Mouse (Mus musculus): ENCODE measurements around the gene Ifngr2.
"Not testable (repeated sequence)": the region's sequence is repeated elsewhere in the genome, so short reads cannot be mapped to it uniquely, and the experiment has no call there.

Ifngr2 gene

DNA sequence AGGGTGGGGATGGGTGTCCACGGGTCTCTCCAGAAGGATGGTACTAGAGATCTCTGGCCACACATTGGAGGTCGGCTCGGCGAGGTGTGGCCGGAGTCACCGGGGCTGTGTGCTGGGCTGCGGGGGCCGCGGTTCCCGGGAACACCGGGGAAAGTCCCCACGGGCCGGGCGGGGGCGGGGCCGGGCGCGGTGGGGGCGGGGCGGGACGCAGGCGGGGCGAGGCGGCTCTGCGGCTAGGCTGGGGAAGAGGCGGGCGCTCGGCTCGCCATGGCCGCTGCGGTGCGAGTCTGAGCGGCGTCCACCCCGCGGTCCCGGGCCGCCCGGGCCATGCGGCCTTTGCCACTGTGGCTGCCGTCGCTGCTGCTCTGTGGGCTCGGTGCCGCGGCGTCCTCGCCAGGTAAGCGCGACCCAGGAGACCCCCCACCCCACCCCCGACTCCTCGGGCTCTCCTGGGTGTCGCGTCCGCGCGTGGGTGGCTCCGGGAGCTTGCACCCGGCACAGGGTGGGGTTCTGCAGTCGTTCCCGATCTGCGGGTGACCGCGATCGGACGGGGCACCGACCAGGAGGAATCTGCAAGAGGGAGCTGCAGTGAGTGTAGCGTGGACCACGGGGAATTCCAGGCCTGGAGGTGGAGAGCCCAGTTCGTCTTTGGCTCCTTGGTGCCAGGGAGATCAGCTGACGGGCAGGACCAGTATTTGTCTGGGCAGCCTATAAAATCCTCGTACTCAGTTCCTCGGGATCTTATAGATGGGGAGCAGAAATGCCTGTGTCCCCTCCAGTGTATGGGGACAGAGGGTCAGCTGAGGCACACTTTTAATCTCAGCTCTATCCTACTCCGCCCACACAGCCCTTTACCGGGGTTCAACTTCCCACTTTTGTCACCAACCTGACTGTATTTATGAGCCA, at the start of gene Ifngr2:
Gene Ifngr2 (plus strand): TSS at position 237 of the 906 bp plus-strand sequence.
- peak; percentile 44 for DNase-seq (ENCODE audit: low read depth, low spot score)

DNA sequence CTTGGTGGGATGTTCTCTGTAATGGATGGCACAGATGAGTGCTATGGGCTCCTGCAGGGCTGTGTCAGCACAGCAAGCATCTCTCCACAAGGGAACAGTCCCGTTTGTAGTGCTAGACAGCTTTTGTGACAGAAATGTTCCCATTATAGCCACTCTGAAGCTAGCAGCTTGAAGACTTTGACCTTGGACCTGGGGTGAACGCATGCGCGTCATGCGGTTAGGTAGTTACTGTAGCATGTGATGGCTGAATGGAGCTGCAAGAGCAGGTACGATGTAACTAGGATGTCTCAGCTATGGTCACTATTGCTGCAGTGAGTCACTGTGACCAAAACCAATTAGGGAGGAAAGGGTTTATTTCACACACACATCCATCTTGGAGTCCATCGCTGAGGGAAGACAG, 48.8 kb upstream of the Ifngr2 start:
- DNase-seq (ENCODE audit: low read depth, low spot score), result no peak

DNA sequence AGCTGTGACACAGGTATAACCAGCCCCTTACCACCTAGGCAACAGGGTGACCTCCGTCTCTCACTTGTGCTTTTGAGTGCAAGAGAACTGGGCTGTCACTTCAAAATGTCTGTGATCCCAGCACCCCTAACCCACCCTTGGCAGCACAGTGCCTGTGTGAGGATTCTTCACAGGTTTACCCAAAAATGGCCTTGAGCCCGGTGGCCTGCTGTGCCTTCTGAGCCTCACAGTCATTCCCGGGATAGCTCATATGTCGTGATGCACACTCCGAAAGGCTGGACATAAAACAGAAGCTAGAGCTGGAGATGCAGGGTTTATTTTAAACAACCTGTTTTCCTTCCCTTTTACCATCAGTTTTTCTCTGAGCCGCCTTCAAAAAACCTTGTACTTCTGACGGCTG, 42.2 kb upstream of the Ifngr2 start:
- DNase-seq (ENCODE audit: low read depth, low spot score), result no peak

GRCm38 (mm10) chr16:91505116-91505601, 41.7 kb upstream of the Ifngr2 start:
- DNase-seq (ENCODE audit: low read depth, low spot score), result peak; percentile 81

GRCm38 (mm10) chr16:91506396-91506795, 40.5 kb upstream of the Ifngr2 start:
- DNase-seq (ENCODE audit: low read depth, low spot score), result no peak

DNA sequence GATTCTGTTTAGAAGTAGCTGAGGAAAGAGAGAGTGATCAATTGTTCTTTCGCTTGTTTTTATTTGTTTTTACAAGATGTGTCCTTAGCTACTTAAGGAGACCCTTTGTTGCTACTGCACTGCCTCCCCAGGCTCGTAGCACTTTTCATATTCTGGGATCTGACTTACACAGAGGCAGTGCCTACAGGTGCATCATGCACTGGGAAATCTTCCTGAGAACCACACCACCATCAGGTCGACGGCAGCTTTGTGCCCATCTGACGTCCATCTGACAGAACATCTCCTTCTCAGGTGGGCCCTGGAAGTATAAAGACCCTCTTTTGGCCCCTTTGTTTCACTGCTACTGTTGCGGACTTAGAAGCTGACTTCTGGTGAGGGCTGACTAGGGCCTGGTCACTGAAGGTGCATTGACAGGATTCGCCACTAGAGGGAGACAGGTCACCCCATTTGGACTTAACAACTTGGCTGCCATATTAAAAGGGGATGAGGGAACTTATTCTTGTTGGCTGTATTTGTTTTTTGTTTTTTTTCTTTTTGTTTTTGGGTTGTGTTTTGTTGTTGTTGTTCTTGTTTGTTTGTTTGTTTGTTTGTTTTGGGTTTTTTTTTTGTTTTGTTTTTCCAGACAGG, 34.6 kb upstream of the Ifngr2 start:
- DNase-seq (ENCODE audit: low read depth, low spot score), result peak; percentile 75

DNA sequence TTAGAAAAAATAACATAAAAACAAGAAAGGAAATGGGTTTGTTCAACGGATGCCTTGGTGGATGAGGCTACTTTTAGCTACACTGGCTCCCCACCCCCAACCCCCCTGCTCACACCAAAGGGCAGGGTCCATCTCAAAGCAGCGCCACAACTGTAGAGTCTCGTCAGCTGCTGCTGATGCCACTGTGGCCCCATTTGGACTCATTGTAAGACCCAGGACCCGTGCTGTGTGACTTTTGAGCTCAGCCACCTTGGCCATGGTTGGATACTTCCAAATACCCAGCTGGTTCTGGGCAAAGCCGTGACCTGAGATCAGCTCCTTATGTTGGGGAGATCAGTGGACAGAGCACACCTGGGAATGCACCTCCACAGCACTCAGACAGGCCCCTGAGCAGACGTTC, 33.8 kb upstream of the Ifngr2 start:
- no peak for DNase-seq (ENCODE audit: low read depth, low spot score)

DNA sequence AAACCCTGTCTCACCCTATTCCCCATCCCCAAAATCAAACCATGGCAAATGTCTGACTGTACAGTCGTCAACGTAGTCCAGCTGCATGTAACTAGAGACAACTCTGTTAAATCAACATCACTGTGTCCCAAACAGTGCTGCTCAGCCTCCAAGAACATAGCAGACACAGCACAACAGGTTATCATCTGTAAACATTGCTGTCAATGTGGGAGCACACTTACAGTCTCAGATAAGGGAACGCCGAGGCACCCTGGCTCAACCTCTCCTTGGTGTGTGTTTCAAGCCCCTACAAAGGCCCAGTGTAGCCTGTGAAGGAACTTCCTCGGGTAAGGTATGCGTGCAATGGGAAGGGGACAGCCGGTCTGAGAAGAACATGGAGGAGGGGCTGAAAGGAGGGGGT, 29.9 kb upstream of the Ifngr2 start:
- no peak for DNase-seq (ENCODE audit: low read depth, low spot score)

- no peak for DNase-seq (ENCODE audit: low read depth, low spot score)
Observed at GRCm38 (mm10) chr16:91522040-91522439, 24.8 kb upstream of the Ifngr2 start.

- peak; percentile 48 for DNase-seq (ENCODE audit: low read depth, low spot score)
Observed at GRCm38 (mm10) chr16:91522479-91523309, 24.2 kb upstream of the Ifngr2 start.

- no peak for DNase-seq (ENCODE audit: low read depth, low spot score)
Observed at GRCm38 (mm10) chr16:91524206-91524605, 22.7 kb upstream of the Ifngr2 start.

- no peak for DNase-seq (ENCODE audit: low read depth, low spot score)
Observed at GRCm38 (mm10) chr16:91526274-91526673, 20.6 kb upstream of the Ifngr2 start.

GRCm38 (mm10) chr16:91527051-91527450, 19.8 kb upstream of the Ifngr2 start:
- no peak for DNase-seq (ENCODE audit: low read depth, low spot score)

DNA sequence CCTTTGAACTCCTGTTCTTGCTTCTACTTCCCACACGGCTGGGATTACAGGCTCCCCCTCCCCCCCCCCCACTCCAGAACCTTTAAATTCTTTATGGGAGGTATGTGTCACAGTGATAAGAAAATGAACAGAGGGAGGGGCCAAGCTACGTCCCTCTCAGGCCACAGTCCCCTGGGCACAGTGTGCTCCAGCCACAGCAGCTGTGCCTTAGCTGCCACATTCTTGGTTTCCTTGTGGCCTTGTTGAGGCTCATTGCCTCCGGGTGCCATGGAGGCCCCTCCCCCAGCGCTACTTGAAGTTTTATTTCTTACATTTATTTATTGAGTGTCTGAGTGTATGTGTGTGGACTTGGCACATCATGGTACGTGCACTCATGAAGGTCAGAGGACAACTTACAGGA, 19.4 kb upstream of the Ifngr2 start:
- DNase-seq (ENCODE audit: low read depth, low spot score), result no peak

DNA sequence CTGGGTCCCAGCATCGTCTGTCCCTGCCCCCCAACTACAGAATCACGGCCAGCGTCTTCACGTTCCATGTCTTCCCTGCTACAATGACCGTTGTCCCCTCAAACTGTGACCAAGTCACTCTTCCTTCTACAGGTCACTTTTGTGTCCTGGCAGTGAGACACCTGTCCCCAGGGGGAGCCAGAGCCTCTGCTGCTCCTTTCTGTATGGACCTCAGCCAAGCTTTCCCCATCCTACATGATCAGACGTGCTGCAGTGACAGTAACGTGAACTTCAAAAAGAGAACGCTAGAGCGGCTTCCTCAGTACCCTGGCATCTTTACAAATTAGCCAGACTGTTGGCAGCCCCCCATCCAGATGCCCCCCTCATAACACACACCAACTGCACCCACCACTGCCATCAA, 18.3 kb upstream of the Ifngr2 start:
- no peak for DNase-seq (ENCODE audit: low read depth, low spot score)

DNA sequence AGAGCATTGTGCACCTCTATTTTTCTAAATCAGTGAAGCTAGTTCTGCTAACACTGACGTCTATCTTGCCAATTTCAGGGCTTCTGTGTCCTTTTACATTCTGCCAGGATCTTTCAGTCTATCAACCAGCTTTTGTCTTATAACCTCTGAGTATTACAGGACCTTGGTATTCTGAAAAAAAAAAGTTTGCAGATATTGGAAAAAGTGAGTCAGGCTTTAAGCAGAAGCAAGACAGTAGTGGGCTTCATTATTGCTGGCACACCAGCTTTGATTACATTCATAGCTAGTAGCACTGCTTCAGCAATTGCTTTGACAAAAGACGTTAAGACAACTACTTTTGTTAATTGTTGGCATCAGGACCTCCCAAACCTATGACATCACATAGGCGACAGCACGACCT, 16.0 kb upstream of the Ifngr2 start:
- not testable (repeated sequence) for DNase-seq (ENCODE audit: low read depth, low spot score)

- no peak for DNase-seq (ENCODE audit: low read depth, low spot score)
Observed at GRCm38 (mm10) chr16:91531856-91532255, 15.0 kb upstream of the Ifngr2 start.

- DNase-seq (ENCODE audit: low read depth, low spot score), result no peak
Observed at GRCm38 (mm10) chr16:91532429-91532828, 14.4 kb upstream of the Ifngr2 start.

- DNase-seq (ENCODE audit: low read depth, low spot score), result no peak
Observed at GRCm38 (mm10) chr16:91533097-91534001, 13.5 kb upstream of the Ifngr2 start.

- DNase-seq (ENCODE audit: low read depth, low spot score), result peak; percentile 95
Observed at GRCm38 (mm10) chr16:91534477-91534876, 12.4 kb upstream of the Ifngr2 start.

DNA sequence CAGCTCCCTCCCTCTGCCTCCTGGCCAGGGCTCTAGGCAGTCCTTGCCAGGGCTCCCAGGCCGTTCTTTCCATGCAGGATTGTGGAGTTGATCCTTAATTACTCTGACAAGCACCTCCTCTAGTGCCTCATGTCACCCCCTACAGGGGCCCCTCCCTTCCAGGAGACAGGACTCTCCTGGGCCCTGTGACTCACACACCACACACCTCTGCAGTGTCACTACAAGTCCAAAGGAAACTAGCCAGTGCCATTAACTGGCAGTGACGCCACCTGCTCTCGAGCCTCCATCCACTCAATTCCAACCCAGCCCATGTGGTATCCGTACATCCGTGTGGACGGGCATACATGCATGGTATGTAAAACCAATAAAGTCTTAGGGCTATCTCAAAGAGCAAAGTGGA, 12.0 kb upstream of the Ifngr2 start:
- no peak for DNase-seq (ENCODE audit: low read depth, low spot score)
